ENCODE assay signal across 9 mouse cellular contexts in the genomic region with DNA sequence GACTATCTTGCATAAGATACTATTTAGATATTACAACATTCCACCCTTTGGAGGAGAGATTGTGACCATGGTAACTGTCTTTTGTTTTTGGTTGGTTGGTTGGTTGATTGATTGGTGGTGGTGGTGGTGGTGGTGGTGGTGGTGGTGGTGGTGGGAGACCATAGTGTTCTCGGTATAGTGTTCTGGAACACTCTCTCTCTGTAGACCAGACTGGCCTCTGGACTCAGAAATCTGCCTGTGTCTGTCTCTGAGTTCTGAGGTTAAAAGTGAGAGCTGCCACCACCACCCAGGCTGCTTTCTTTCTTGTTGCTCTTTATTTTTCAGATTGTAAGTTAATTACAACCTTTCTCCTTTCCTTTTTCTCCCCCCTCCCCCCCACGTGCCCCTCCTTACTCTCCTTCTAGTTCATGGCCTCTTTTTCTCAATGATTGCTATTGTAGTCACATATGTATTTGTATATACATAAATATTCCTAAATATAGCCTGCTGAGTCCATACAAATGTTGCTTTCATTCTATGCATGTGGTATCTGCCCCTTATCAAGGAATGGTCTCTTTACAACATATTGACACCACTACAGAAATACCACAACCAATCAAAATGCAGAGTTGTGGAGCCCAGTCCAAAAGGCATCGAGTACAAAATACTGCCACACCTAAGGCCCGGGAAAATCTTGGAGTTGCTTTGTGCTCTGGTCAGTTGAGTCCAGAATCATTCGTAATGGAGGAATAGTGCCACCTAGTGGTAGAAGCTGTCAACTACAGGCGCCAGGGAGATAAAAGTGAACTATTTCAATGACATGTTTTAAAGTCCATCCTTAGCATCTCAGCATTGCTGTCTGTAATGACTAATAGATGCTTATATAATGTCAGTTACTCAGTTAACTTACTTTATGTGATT. TPM values are rescaled to one million over a fixed set of nuclear protein-coding genes. Genes with fewer than 3 reads are reported as not detected.
DNase-seq lines count a peak whose midpoint lies in the region; ATAC-seq and TF ChIP-seq lines count a peak whose summit lies in the region.
"Had no signal": no experiment of that assay in that cellular context is flagged by ENCODE, and none has a peak within 500 bp of the region (broad histone marks: within the 10 kb centered on the region; RNA-seq: fewer than 3 reads in every experiment).

No protein-coding gene starts in this region.

- no peak overlapping the region for H3K4me2 ChIP-seq in forebrain, embryonic 12.5 days
- no peak overlapping the region for H3K4me2 ChIP-seq in lung, embryonic 15.5 days
- H3K4me2 ChIP-seq: heart, embryonic 13.5 days had no signal

- no peaks in the 10 kb centered on the region for H3K27me3 ChIP-seq in G1E (ENCODE audit: insufficient read depth, low read length)
- no peaks in the 10 kb centered on the region for H3K27me3 ChIP-seq in forebrain, embryonic 12.5 days
- 0 out of 2 replicates have a peak, but pooled peaks cover 3% of the 10 kb centered on the region for H3K27me3 ChIP-seq in lung, embryonic 15.5 days
- H3K27me3 ChIP-seq: heart, embryonic 13.5 days had no signal

- no peaks in the 10 kb centered on the region for H3K36me3 ChIP-seq in G1E (replicated peaks)
- H3K36me3 ChIP-seq in forebrain, embryonic 12.5 days (replicated peaks): no peaks in the 10 kb centered on the region
- H3K36me3 ChIP-seq in lung, embryonic 15.5 days: no peaks in the 10 kb centered on the region
- H3K36me3 ChIP-seq: heart, embryonic 13.5 days had no signal

- DNase-seq in G1E (ENCODE audit: low spot score): no peak
- DNase-seq in c-Kit-positive CD71-positive TER-119-positive erythroid progenitor cells, embryonic 14.5 days (ENCODE audit: low spot score): peak; percentile 46
- peak; percentile 88 for DNase-seq in heart, postnatal 4 days
- DNase-seq in layer of hippocampus, adult 11-12 months (ENCODE audit: low spot score): peak; percentile 83
- DNase-seq in ovary, postnatal 14 days (ENCODE audit: low spot score): peak; percentile 83
- peak; percentile 69 for DNase-seq in thymus, postnatal 25 days

- H3K4me1 ChIP-seq in G1E (ENCODE audit: insufficient read depth, low read depth, low read length): no peaks in the 10 kb centered on the region
- no peaks in the 10 kb centered on the region for H3K4me1 ChIP-seq in forebrain, embryonic 12.5 days
- H3K4me1 ChIP-seq in lung, embryonic 15.5 days: no peaks in the 10 kb centered on the region
- H3K4me1 ChIP-seq: heart, embryonic 13.5 days had no signal

- H3K9me3 ChIP-seq in G1E (replicated peaks): no peaks in the 10 kb centered on the region
- H3K9me3 ChIP-seq in forebrain, embryonic 12.5 days: no peaks in the 10 kb centered on the region
- H3K9me3 ChIP-seq in lung, embryonic 15.5 days: no peaks in the 10 kb centered on the region
- H3K9me3 ChIP-seq: heart, embryonic 13.5 days had no signal

- H3K27ac ChIP-seq in forebrain, embryonic 12.5 days: no peak overlapping the region
- no peak overlapping the region for H3K27ac ChIP-seq in lung, embryonic 15.5 days
- H3K27ac ChIP-seq: heart, embryonic 13.5 days had no signal

- 21% methylated on average over 6 of the region's 6 CpGs for WGBS in forebrain, embryonic 12.5 days
- WGBS in lung, embryonic 15.5 days: 13% methylated on average over 6 of the region's 6 CpGs

- H3K4me3 ChIP-seq in G1E (ENCODE audit: low read depth, low read length): no peak overlapping the region
- no peak overlapping the region for H3K4me3 ChIP-seq in forebrain, embryonic 12.5 days (replicated peaks)
- H3K4me3 ChIP-seq in lung, embryonic 15.5 days: no peak overlapping the region
- H3K4me3 ChIP-seq: heart, embryonic 13.5 days had no signal

- peak; percentile 98 for TF ChIP-seq CTCF in G1E (IDR thresholded peaks at IDR 0.05; ENCODE audit: low read depth, low read length)

- no peak overlapping the region for H3K9ac ChIP-seq in forebrain, embryonic 12.5 days
- no peak overlapping the region for H3K9ac ChIP-seq in lung, embryonic 15.5 days
- H3K9ac ChIP-seq: heart, embryonic 13.5 days had no signal

- ATAC-seq in G1E (ENCODE audit: extremely low read depth, insufficient number of reproducible peaks, low FRiP score, poor library complexity, severe bottlenecking): peak; percentile 66
- peak; percentile 83 for ATAC-seq in forebrain, embryonic 12.5 days (ENCODE audit: low FRiP score)
- peak; percentile 65; the same call in 1 of the 2 replicates for ATAC-seq in lung, embryonic 15.5 days (ENCODE audit: borderline replicate concordance, extremely low read depth, low FRiP score, low TSS enrichment)

RNA-seq across cellular contexts. Expression of a gene that starts 12.5 kb away (rescaled TPM):
- total RNA-seq in G1E (2014; fragmentation: Nextera tagmentation) (2.0 TPM in 1 of 2 replicates, not detected in the other), G1E (2017) (under 0.01 and 0.05 TPM in 2 replicates)
- polyA plus RNA-seq in G1E (2012): 0.01 TPM in 1 of 2 replicates, not detected in the other
- 5.9 and 7.1 TPM in 2 replicates for polyA plus RNA-seq in forebrain, embryonic 12.5 days (2016; fragmentation: Nextera tagmentation; extraction: Ambion mirVana)
- 10 to 100 TPM; 58.2 to 58.8 TPM for total RNA-seq in heart, postnatal 4 days (2021)
- polyA plus RNA-seq in lung, embryonic 15.5 days (2015; fragmentation: Nextera tagmentation; extraction: Ambion mirVana): 5.7 and 6.9 TPM in 2 replicates

RNA-seq across cellular contexts. Expression of a gene that starts 51.9 kb away (rescaled TPM):
- not detected in 2 replicates for total RNA-seq in G1E (2014; fragmentation: Nextera tagmentation)
- total RNA-seq in G1E (2017): 0.35 and 0.38 TPM in 2 replicates
- polyA plus RNA-seq in G1E (2012): not detected in 2 replicates
- polyA plus RNA-seq in forebrain, embryonic 12.5 days (2016; fragmentation: Nextera tagmentation; extraction: Ambion mirVana): 0.06 TPM in 1 of 2 replicates, not detected in the other
- total RNA-seq in heart, postnatal 4 days (2021): not detected
- polyA plus RNA-seq in lung, embryonic 15.5 days (2015; fragmentation: Nextera tagmentation; extraction: Ambion mirVana): not detected in 2 replicates
- polyA plus RNA-seq: heart, embryonic 13.5 days had no signal
